Mouse (Mus musculus) layer of hippocampus, adult 2 months (tissue): ENCODE measurements around the gene Arhgap10. TPM values are rescaled to one million over a fixed set of nuclear protein-coding genes. Genes with fewer than 3 reads are reported as not detected.

Source experiments
- DNase-seq, 2 experiments: peaks; one replicate each; pipeline ENCODE4 v3.0.0; 2022; ENCODE audit warnings: low spot score in 2 of 2
- H3K27ac ChIP-seq: fragments of 200-600 bp; 2 replicates; pipeline ENCODE4 v1.8.1; 2022
- H3K4me3 ChIP-seq: fragments of 200-600 bp; 2 replicates; pipeline ENCODE4 v1.8.1; 2022; ENCODE audit warnings: mild to moderate bottlenecking
- CTCF ChIP-seq: fragments of 200-600 bp; conservative IDR thresholded peaks from 2 replicates; pipeline ENCODE4 v1.8.1; 2022; ENCODE audit warnings: antibody characterized with exemption, mild to moderate bottlenecking, moderate library complexity
- total RNA-seq, 2 experiments: library from RNA; stranded (reverse); gene quantifications; 2 replicates each; pipeline ENCODE4 v1.2.3; 2021

Gene Arhgap10
- total RNA-seq, 2 experiments from 2014 or later = 8.3 to 11.2 TPM

- no peak for DNase-seq
- no peak for TF ChIP-seq CTCF
- Histone ChIP-seq H3K4me3 (no peak overlapping the region), H3K27ac (no peak overlapping the region)
Observed at GRCm38 (mm10) chr8:77421596-77421995, 96.2 kb downstream of the Arhgap10 start.

DNA sequence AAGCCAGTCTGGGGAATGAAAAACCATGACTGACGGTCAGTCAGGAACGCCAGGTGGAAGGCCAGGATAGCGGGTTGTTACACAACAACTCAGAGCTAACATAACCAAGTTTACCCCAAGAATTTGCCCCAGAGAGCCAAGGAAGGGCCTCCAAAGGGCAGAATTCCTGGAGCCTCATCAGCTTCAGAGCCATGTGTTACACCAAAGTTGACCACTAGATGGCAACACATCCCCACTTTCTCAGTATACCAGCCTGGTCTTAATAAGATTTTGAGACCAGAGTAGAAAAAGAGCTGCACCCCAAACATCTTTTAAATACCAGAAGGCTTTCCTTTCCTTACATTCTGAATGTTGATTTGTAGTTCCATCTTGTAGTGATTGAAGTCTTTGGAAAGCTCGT, 98.0 kb downstream of the Arhgap10 start:
- H3K27ac ChIP-seq = no peak overlapping the region
- TF ChIP-seq CTCF = peak; percentile 97
- H3K4me3 ChIP-seq = no peak overlapping the region
- DNase-seq = peak; percentile 58 to 83

DNA sequence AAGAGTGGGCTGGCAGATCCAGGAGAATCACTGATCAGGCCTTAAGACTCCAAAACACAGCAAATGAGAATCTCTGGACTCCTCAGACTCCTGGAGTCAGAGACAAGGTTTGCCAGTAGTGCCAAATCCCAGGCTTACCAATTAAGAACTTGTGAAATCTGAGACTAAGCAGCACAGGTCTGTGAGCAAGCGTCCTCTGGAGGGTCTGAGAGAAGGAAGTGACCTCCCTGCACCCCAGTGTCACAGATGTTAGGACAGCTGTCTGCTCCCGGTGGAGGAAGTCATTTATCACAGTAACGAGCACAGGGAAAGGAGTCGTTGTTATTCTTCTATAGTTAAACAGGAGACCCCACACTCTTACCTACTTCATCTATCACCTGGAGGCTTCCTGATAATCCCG, 101.0 kb downstream of the Arhgap10 start:
- H3K27ac ChIP-seq = no peak overlapping the region
- DNase-seq = no peak
- no peak overlapping the region for H3K4me3 ChIP-seq
- no peak for TF ChIP-seq CTCF

DNA sequence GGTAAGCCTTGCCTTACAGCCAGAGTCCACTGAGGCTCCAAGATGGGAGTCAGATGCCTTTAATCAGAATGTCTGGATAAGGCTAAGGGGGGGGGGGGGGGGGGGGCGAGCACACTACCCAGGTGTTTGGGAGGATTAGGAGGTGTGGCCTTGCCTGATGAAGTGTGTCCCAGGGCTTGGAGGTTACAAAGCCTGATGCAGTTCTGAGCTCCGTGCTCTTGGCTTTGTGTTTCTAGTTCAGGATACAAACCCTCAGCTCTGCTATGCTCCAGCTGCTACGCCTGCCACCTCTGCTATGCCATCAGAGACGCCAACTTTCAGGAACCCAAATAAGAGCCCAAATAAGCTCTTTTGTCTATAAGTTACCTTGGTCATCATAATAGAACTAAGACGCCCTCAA, 101.7 kb downstream of the Arhgap10 start:
- Histone ChIP-seq H3K4me3 (no peak overlapping the region), H3K27ac (no peak overlapping the region)
- TF ChIP-seq CTCF = no peak
- no peak for DNase-seq

- no peak for DNase-seq
- Histone ChIP-seq H3K27ac (no peak overlapping the region), H3K4me3 (no peak overlapping the region)
- no peak for TF ChIP-seq CTCF
Observed at GRCm38 (mm10) chr8:77411262-77411661, 106.5 kb downstream of the Arhgap10 start.

GRCm38 (mm10) chr8:77410394-77410793, 107.4 kb downstream of the Arhgap10 start:
- no peak for DNase-seq
- no peak overlapping the region for H3K27ac ChIP-seq
- no peak overlapping the region for H3K4me3 ChIP-seq
- no peak for TF ChIP-seq CTCF

- H3K4me3 ChIP-seq = no peak overlapping the region
Observed at GRCm38 (mm10) chr8:77408527-77409215, 109.1 kb downstream of the Arhgap10 start.

DNA sequence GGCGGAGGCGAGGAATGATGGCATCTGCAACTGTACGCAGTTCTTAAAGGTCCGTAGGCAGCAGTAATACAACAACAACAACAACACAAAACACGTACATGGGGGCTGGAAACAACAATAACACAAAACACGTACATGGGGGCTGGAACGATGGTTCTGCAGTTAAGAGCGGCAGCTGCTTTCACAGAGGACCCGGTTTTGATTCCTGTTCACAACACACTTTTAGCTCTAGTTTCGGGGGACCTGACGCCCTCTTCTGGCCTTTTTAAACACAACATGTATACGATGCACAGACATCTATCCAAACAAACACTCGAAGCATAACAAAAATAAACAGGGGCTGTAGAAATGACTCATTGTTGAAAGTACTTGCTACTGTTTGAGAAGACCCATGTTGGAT, 110.9 kb downstream of the Arhgap10 start:
- H3K4me3 ChIP-seq = no peak overlapping the region
- TF ChIP-seq CTCF = 0 out of 2 replicates have a peak, but pooled peaks have one; percentile 6
- H3K27ac ChIP-seq = no peak overlapping the region
- DNase-seq = no peak

More at GRCm38 (mm10) chr8:77408527-77409215, 109.1 kb downstream of the Arhgap10 start:
- H3K27ac ChIP-seq = no peak overlapping the region
- DNase-seq = no peak
- no peak for TF ChIP-seq CTCF

- no peak for TF ChIP-seq CTCF
- DNase-seq = no peak
Observed at GRCm38 (mm10) chr8:77406444-77406843, 111.3 kb downstream of the Arhgap10 start.

GRCm38 (mm10) chr8:77404017-77404416, 113.7 kb downstream of the Arhgap10 start:
- no peak for DNase-seq
- Histone ChIP-seq H3K27ac (no peak overlapping the region), H3K4me3 (no peak overlapping the region)
- no peak for TF ChIP-seq CTCF

More at GRCm38 (mm10) chr8:77406444-77406843, 111.3 kb downstream of the Arhgap10 start:
- no peak overlapping the region for H3K27ac ChIP-seq
- H3K4me3 ChIP-seq = no peak overlapping the region

DNA sequence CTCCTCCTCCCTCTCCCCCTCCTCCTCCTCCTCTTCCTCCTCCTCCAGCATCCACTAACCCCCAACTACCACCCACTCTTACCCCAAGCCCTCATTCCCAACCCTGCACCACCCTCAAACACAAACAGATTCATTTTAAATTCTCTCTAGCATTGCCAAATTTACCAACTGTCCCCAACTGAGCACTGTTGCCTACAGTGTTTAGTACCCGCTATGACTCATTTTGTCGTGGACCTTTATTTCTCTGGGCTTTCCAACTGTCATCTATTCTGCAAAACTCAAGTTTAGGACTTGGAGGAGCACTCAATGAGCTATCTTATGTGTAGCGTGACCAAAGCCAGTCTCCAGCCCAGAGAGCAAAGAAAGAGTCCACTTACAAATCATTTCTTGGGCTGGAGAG, 115.8 kb downstream of the Arhgap10 start:
- TF ChIP-seq CTCF = no peak
- Histone ChIP-seq H3K27ac (no peak overlapping the region), H3K4me3 (no peak overlapping the region)
- DNase-seq = no peak

GRCm38 (mm10) chr8:77401140-77401539, 116.6 kb downstream of the Arhgap10 start:
- no peak overlapping the region for H3K27ac ChIP-seq
- TF ChIP-seq CTCF = no peak
- no peak for DNase-seq
- H3K4me3 ChIP-seq = no peak overlapping the region

DNA sequence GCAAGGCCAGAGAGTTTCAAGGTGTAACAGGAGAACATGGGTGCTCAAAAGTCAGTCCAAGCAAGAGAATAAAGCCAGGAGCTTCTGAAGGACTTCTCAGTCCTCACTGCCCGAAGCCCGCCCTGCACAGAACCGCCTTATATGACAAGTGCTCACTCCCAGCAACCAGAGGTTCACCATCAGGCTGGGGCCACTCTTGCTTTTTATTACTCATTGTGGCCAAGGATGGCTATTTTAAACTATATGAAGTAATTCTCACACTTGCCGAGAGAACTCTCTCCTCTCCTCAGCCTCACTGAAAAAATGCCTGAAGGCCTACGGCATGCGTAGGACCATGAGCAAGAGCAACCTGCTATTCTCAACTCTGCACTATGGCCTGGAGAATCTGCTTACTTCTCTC, 133.7 kb downstream of the Arhgap10 start:
- no peak for DNase-seq
- H3K4me3 ChIP-seq = no peak overlapping the region

GRCm38 (mm10) chr8:77383671-77384070, 134.1 kb downstream of the Arhgap10 start:
- no peak for TF ChIP-seq CTCF
- DNase-seq = no peak
- no peak overlapping the region for H3K4me3 ChIP-seq
- H3K27ac ChIP-seq = no peak overlapping the region

More for the DNA sequence above, 133.7 kb downstream of the Arhgap10 start:
- no peak overlapping the region for H3K27ac ChIP-seq
- TF ChIP-seq CTCF = no peak
